Mouse (Mus musculus) forebrain, embryonic 11.5 days (tissue): Measurements from ENCODE around the gene Tshr. TPM values are rescaled to one million over a fixed set of nuclear protein-coding genes. Genes with fewer than 3 reads are reported as not detected.

Experiments used
- ATAC-seq: fragments of 200-750 bp; cut with Nextera tagmentation; replicated peaks from 2 replicates; pipeline ENCODE4 v1.8.0; 2017; ENCODE audit warnings: moderate TSS enrichment; ENCODE audit not compliant: low FRiP score
- DNase-seq: peaks from one replicate; pipeline ENCODE4 v3.0.0-alpha.2; 2017; ENCODE audit warnings: low spot score
- H3K27ac ChIP-seq: fragments of 300-500 bp; sonication (generic); 2 replicates; pipeline ENCODE4 v1.5.1; 2014; ENCODE audit warnings: low read depth, low read length
- H3K27me3 ChIP-seq: fragments of 300-500 bp; sonication (generic); 2 replicates; pipeline ENCODE4 v1.6.1; 2014; ENCODE audit warnings: mild to moderate bottlenecking, low read length, mixed read lengths; ENCODE audit not compliant: control insufficient read depth, insufficient read depth
- H3K36me3 ChIP-seq: fragments of 300-500 bp; sonication (generic); 2 replicates; pipeline ENCODE4 v1.6.1; 2014; ENCODE audit warnings: mild to moderate bottlenecking, low read length, moderate library complexity, mixed read lengths; ENCODE audit not compliant: control insufficient read depth, insufficient read depth
- H3K4me1 ChIP-seq: fragments of 300-500 bp; sonication (generic); replicated peaks from 2 replicates; pipeline ENCODE4 v1.6.1; 2014; ENCODE audit warnings: low read length, mixed read lengths; ENCODE audit not compliant: control insufficient read depth, insufficient read depth
- H3K4me2 ChIP-seq: fragments of 300-500 bp; sonication (generic); 2 replicates; pipeline ENCODE4 v1.6.1; 2014; ENCODE audit warnings: low read depth, mild to moderate bottlenecking, low read length, moderate library complexity, mixed read lengths; ENCODE audit not compliant: severe bottlenecking
- H3K4me3 ChIP-seq: fragments of 300-500 bp; sonication (generic); 2 replicates; pipeline ENCODE4 v1.5.1; 2014; ENCODE audit warnings: low read depth, low read length
- H3K9ac ChIP-seq: fragments of 300-500 bp; sonication (generic); 2 replicates; pipeline ENCODE4 v1.6.1; 2014; ENCODE audit warnings: low read length
- H3K9me3 ChIP-seq: fragments of 300-500 bp; sonication (generic); 2 replicates; pipeline ENCODE4 v1.6.1; 2016; ENCODE audit warnings: low read length, mixed read lengths; ENCODE audit not compliant: control insufficient read depth
- WGBS: fragments of 180-500 bp; shearing (Covaris S2); extraction: QIAGEN DNeasy Blood & Tissue Kit; methylation state at CpG from one replicate; pipeline ENCODE4 v1.1.7; 2014; 5-methylcytosine and 5-hydroxymethylcytosine counted together
- polyA plus RNA-seq: library from polyadenylated mRNA; unstranded; fragments of >200 nt; fragmentation: Nextera tagmentation; extraction: Ambion mirVana; gene quantifications from 2 replicates; pipeline ENCODE4 v1.2.1, GENCODE M21; 2014

Tshr gene
- polyA plus RNA-seq, 1 experiment from 2014 or later = 0.31 TPM

DNA sequence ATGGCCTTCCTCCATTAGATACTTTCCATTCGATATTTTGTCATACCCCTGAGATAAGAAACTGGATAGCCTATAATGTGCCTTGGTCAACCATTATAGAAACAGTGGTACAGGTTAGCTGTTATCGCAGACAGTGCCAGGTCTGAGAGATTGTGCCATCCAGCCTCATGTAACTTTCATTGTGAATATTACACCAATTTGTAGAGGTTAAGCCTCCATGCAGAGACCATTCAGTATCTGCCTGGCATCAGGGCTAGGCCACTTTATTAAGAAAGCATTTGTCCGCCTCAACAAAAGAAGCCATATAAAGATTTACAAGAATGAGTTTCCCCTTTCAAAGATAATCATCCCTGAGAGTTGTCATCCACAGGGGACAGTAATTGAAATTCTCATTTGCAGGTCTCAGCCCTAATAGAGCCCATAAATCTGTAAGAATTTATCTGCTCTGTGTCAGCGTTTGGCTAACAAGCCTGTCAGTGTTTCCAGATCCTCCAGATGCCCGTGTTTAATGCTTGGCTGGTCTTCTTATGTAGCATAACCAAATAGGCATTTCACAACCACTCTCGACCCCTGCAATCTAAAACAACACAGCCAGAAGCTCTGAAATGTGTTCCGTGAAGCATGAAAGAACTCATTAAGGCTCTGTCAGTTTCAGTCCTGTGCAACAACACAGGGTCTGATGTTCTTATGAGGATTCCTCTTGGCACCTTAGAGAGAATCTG lies 28.3 kb downstream of the Tshr start:
- 31% methylated on average over 7 of the region's 7 CpGs for WGBS
- Histone ChIP-seq H3K4me2 (no peak overlapping the region), H3K9ac (no peak overlapping the region), H3K4me1 (0 out of 2 replicates have a peak, but pooled peaks cover 4% of the 10 kb centered on the region), H3K4me3 (no peak overlapping the region), H3K36me3 (no peaks in the 10 kb centered on the region), H3K27me3 (no peaks in the 10 kb centered on the region), H3K27ac (peak overlapping the region; percentile 37; the same call in 1 of the 2 replicates), H3K9me3 (no peaks in the 10 kb centered on the region)
- DNase-seq = no peak
- peak; percentile 89 for ATAC-seq

DNA sequence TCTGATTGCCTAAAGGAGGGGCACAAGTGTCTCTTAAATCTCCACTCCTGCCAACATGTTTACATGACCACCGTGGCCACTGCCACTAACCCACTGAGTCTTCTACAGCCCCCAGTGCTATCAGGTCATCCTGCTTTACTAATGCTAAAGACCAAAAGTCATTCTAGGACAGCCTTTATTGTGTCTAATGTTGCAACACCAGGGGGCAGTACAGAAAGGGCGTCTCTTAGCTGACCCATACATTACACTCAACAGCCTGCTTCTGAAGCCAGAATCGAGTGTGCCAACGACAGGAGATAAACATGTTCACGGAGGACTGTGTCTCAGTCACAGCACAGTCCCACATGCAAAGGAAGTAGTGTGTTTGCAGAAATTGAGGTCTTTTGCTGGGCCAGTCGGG lies 30.7 kb downstream of the Tshr start:
- Histone ChIP-seq H3K4me1 (0 out of 2 replicates have a peak, but pooled peaks cover 2% of the 10 kb centered on the region), H3K9me3 (no peaks in the 10 kb centered on the region)
- 79% methylated on average over 6 of the region's 6 CpGs for WGBS

DNA sequence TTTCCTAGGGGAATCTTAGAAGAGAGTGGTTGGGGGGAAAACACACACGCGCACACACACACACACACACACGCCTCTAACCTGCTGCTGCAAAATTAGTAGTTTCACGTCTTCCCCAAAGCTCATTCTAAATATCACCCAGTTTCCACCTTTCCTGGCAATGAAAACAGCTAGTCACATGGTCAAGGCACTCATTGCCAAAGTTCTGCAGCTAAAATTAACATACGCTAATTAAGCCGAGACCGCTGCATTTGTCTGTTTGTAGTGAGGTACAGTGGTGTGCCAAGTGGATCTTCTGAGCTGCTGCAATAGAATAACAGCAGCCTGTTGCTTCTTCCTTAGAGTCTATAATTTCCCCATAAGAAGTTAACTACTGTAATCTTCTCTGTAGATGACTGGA lies 32.5 kb downstream of the Tshr start:
- no peaks in the 10 kb centered on the region for H3K36me3 ChIP-seq
- no peaks in the 10 kb centered on the region for H3K9me3 ChIP-seq
- no peak overlapping the region for H3K4me2 ChIP-seq
- H3K9ac ChIP-seq = no peak overlapping the region
- no peak overlapping the region for H3K4me3 ChIP-seq
- 94% methylated on average over 7 of the region's 7 CpGs for WGBS
- 0 out of 2 replicates have a peak, but pooled peaks cover 2% of the 10 kb centered on the region for H3K4me1 ChIP-seq
- ATAC-seq = no peak
- no peaks in the 10 kb centered on the region for H3K27me3 ChIP-seq
- H3K27ac ChIP-seq = no peak overlapping the region
- no peak for DNase-seq

More for the DNA sequence above, 30.7 kb downstream of the Tshr start:
- no peaks in the 10 kb centered on the region for H3K27me3 ChIP-seq
- no peak overlapping the region for H3K4me3 ChIP-seq
- H3K27ac ChIP-seq = no peak overlapping the region
- ATAC-seq (no peak), DNase-seq (no peak)
- no peak overlapping the region for H3K4me2 ChIP-seq
- H3K9ac ChIP-seq = no peak overlapping the region
- no peaks in the 10 kb centered on the region for H3K36me3 ChIP-seq

DNA sequence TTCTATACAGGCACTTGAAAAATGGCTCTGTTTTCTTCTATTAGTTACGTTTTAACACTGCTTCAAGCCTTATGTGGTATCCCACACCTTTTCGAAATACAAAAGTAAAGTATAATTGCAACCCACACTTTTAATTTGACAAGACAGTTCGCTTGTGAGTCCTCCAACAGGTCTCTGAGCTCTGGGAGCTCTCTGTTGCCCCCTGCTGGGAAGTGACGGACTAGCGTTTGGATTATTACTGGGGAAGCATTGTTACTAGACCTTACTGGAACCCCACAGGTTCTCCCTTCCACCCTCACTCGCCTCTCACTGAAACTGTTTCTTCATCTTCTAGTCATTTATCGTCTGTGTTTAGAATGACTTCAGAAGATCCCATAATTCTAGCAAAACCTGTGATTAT lies 34.4 kb downstream of the Tshr start:
- DNase-seq = peak; percentile 73
- WGBS = 55% methylated on average over 7 of the region's 7 CpGs

DNA sequence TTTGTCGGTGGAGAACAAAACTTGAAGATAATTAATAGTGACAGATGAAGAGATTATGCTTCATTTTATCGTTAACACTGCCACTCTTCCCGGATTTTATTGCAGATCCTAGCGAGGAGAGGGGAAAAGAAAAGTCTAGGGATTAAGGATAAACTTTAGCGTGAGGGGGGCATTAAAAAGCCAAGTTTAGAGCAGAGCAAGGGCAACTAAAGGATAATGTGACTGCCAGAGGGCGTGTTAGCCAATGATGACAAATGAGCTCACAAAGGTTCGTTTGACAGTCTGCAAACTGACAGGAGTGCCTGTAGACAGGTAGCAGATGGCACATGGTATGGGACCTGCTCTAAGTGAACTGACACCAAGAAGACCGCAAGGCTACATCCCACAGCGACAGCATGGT lies 36.9 kb downstream of the Tshr start:
- H3K4me3 ChIP-seq = no peak overlapping the region
- no peaks in the 10 kb centered on the region for H3K36me3 ChIP-seq
- ATAC-seq (no peak), DNase-seq (no peak)
- 54% methylated on average over 9 of the region's 9 CpGs for WGBS
- H3K9ac ChIP-seq = no peak overlapping the region
- no peaks in the 10 kb centered on the region for H3K9me3 ChIP-seq
- H3K4me1 ChIP-seq = no peaks in the 10 kb centered on the region
- no peak overlapping the region for H3K4me2 ChIP-seq
- no peaks in the 10 kb centered on the region for H3K27me3 ChIP-seq
- H3K27ac ChIP-seq = no peak overlapping the region

More for the DNA sequence above, 34.4 kb downstream of the Tshr start:
- Histone ChIP-seq H3K36me3 (no peaks in the 10 kb centered on the region), H3K9ac (no peak overlapping the region), H3K9me3 (no peaks in the 10 kb centered on the region), H3K4me1 (no peaks in the 10 kb centered on the region), H3K27me3 (no peaks in the 10 kb centered on the region), H3K4me3 (no peak overlapping the region), H3K27ac (no peak overlapping the region), H3K4me2 (no peak overlapping the region)
- no peak; the same call in 1 of the 2 replicates for ATAC-seq

DNA sequence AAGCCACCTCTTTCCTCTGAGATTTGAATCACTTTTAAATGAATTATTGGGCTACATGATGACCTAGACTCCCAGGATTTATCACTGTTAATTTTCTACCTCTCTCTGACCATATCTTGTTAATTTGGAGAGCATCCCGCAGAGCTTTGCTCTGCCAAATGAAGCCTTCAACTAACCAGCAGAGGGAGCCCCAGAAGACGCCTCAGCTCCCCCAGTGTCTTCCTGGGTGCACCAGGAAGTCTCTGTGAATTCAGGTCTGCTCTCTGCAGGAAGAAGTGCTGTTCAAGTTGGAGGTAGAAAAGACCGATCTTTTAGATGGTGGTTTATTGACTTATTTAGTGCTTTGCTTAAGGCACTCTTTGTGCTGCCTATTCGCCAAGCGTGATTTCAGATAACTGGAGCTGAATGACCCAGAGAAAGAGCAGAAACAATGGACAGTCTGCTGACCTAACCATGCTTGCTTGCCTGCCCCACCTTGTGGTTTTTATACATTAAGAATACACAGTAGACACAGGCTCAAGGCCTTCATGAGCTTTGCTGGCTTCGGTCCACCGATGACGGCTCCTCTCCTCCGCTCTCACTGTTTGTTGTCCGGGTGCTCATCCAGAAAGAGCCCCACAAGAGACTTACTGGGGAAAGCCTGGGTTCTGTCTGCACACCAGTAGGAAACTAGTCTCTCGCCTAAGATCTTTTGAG lies 38.9 kb downstream of the Tshr start:
- ATAC-seq = 0 out of 2 replicates have a peak, but pooled peaks have one; percentile 53
- Histone ChIP-seq H3K9me3 (no peaks in the 10 kb centered on the region), H3K27ac (no peak overlapping the region), H3K4me2 (no peak overlapping the region), H3K9ac (no peak overlapping the region), H3K36me3 (no peaks in the 10 kb centered on the region), H3K4me1 (no peaks in the 10 kb centered on the region), H3K4me3 (no peak overlapping the region), H3K27me3 (no peaks in the 10 kb centered on the region)
- DNase-seq = no peak
- 78% methylated on average over 11 of the region's 11 CpGs for WGBS

DNA sequence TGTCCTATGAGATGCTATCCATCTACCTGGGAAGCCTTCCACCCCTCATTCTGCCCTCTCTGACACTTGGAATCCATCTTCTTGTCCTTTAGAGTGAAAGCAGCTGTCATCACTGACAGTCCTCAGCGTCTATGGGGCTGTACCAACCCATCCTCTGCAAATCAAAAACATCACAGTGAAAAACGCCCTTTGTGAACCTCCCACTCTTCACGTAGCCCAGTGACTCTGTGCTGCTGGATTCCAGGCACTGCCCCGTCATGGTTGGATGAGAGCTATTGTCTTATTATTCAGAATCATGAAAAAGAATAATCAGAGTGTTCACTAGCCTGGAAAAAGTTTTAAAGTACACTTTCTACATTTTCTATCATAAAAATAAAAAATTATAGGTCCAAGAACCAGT lies 42.1 kb downstream of the Tshr start:
- WGBS = 48% methylated on average over 4 of the region's 4 CpGs
- ATAC-seq (no peak), DNase-seq (no peak)
- Histone ChIP-seq H3K9ac (no peak overlapping the region), H3K27ac (no peak overlapping the region), H3K4me3 (no peak overlapping the region), H3K36me3 (no peaks in the 10 kb centered on the region), H3K27me3 (no peaks in the 10 kb centered on the region), H3K4me2 (no peak overlapping the region), H3K4me1 (no peaks in the 10 kb centered on the region), H3K9me3 (no peaks in the 10 kb centered on the region)

DNA sequence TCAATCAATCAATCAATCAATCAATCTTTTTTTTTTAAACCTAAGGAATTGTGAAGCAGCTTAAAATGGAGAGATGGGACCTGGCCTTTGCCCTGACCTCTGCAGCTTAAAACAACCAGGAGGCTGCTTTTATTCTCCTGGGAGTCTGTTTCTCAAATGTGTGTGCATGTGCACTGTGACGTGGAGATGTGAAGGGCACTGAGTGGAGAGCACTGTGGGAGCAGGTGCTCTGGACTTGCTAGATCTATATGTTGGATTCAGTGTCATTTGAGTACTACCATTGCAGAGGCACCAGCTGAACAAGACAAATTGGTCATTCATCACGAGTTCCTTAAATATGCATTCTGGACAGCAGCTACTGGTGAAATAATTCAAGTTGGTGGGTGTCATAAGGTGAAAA lies 42.8 kb downstream of the Tshr start:
- Histone ChIP-seq H3K9me3 (no peaks in the 10 kb centered on the region), H3K4me1 (no peaks in the 10 kb centered on the region), H3K9ac (no peak overlapping the region), H3K27ac (no peak overlapping the region), H3K27me3 (no peaks in the 10 kb centered on the region), H3K4me2 (no peak overlapping the region), H3K4me3 (no peak overlapping the region), H3K36me3 (no peaks in the 10 kb centered on the region)
- WGBS = 74% methylated on average over 2 of the region's 2 CpGs
- DNase-seq (no peak), ATAC-seq (no peak)
